Mouse (Mus musculus): ENCODE measurements around the gene Sstr4. TPM values are rescaled to one million over a fixed set of nuclear protein-coding genes. Genes with fewer than 3 reads are reported as not detected.

Gene Sstr4
- polyA plus RNA-seq (2017; shearing (Covaris generic)) = not detected

DNA sequence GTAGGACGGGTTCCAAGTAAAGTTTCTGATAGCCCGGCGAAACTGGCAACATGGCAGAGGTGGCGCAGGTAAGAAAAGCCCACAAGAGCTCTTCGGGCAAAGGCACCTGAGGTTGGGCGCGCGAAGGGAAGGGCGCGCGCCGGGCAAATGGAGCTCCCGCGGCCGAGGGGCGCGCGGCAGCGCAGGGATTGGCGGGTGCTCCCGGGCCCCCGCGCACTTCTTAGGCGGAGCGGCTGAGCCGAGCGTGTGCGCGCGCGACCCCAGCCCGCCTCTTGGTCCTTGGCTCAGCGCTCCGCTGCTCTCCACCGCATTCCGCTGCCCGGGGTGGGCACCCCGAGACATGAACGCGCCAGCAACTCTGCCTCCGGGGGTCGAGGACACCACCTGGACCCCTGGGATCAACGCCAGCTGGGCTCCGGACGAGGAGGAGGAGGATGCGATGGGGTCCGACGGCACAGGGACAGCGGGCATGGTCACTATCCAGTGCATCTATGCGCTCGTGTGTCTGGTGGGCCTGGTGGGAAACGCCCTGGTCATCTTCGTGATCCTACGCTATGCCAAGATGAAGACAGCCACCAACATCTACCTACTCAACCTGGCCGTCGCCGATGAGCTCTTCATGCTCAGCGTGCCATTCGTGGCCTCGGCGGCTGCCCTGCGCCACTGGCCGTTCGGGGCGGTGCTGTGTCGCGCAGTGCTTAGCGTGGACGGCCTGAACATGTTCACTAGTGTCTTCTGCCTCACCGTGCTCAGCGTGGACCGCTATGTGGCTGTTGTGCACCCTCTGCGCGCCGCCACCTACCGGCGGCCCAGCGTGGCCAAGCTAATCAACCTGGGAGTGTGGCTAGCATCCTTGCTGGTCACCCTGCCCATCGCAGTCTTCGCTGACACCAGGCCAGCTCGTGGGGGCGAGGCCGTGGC lies at the start of gene Sstr4:
Gene Sstr4 (plus strand): TSS at position 214 of the 921 bp plus-strand sequence.

DNA sequence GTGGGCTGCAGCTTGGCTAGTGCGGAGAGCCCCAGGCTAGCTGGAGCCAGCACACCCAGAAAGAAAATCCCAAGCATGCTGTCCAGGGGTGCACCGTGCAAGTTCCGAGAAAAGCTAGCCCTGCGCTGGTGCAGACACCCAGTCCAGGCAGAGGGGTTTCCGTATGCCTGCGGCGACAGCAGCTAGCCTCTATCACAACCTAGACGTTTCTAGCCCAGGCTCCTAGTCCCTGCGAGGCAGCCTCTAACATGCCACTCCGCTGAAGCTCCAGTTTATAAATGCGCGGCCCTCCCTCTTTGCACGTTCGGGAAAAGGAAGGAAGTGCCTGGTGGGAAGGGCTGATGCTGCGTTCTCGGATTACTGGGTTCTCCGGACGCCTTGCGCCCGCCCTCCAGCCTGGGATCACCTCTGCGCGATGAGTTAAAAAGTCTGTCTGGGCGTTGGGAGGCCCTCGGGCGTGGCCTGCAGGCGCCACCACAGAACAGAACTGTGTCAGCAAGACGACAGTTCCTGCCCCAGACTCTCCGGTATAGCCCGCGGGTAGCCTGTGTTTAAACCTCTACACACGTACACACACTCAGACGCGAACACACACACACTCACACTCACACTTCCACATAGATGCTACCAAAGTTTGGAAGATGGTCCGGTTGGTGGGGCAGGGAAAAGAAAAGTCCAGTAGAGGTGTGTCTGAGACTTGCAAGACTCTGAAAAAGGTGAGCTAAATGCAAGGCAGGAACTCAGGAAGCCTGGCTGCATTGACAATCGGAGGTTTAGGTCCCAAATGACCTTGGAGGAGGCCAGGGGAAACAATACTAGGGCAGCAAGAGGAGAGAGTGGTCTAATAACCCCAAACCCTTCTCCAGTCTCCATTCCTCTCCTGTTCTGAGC lies 13.0 kb downstream of the Sstr4 start, which contains the start of gene Thbd:
Gene Thbd (minus strand): TSS at position 319 of the 891 bp plus-strand sequence.

DNA sequence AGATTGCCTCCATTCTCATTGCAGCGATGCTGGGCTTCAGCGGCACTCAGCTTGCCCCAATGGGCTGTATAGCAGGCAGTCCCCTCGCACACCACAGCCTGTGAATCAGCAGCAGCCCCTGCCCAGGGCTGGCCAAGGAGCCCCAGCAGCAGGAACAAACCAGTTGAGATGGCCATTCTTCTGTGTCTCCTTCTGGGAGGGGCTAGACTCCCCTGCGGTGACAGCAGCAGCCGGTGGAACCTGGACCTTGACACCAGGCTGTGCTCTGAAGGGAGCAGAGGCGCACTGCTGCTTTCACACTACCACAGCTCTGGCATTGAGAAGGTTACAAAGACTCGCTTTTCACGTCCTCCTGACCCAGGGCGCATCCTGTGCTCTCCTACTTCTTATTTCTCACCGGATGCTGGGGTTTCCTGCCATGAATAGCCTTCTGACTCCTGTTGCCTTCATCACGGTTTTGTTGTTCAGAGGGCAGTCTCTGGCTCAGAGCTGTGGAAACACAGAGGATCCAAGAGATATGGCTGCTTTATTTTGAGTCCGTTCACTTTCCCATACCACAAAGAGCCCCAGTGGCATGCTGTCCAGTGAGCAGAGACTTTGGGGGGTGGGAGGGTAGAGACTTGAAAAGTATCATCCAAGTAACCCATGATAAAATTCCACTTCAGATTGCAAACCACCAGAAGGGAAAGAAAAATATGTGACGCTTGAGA lies 48.3 kb downstream of the Sstr4 start, which contains the start of gene Cd93:
Gene Cd93 (minus strand): TSS at position 315 of the 710 bp plus-strand sequence.

Other genes with a start within 250 kb of the Sstr4 start
- not detected for gene Thbd, start 12.8 kb downstream of the Sstr4 start, polyA plus RNA-seq (2017; shearing (Covaris generic))
- gene Cd93, start 48.2 kb downstream of the Sstr4 start, polyA plus RNA-seq (2017; shearing (Covaris generic)) = 0.06 TPM

Data from naive thymus-derived CD4-positive, alpha-beta T cell, adult 5 months (primary cell).